Mouse (Mus musculus) intestine, embryonic 16.5 days (tissue): ENCODE data around the gene Notch4. TPM values are rescaled to one million over a fixed set of nuclear protein-coding genes. Genes with fewer than 3 reads are reported as not detected.

Experiments
- ATAC-seq: fragments of 200-750 bp; cut with Nextera tagmentation; 2 replicates; pipeline ENCODE4 v1.8.0; 2017; ENCODE audit warnings: moderate TSS enrichment, moderate library complexity
- H3K27ac ChIP-seq: fragments of 300-500 bp; sonication (generic); 2 replicates; pipeline ENCODE4 v1.5.1; 2014; ENCODE audit warnings: mild to moderate bottlenecking, low read length
- H3K27me3 ChIP-seq: fragments of 300-500 bp; sonication (generic); replicated peaks from 2 replicates; pipeline ENCODE4 v1.6.1; 2014; ENCODE audit warnings: low read length, control low read depth, mixed read lengths; ENCODE audit not compliant: control insufficient read depth, insufficient read depth
- H3K36me3 ChIP-seq: fragments of 300-500 bp; sonication (generic); 2 replicates; pipeline ENCODE4 v1.6.1; 2014; ENCODE audit warnings: low read length, control low read depth; ENCODE audit not compliant: control insufficient read depth, insufficient read depth
- H3K4me1 ChIP-seq: fragments of 300-500 bp; sonication (generic); 2 replicates; pipeline ENCODE4 v1.6.1; 2014; ENCODE audit warnings: low read length, control low read depth, mixed read lengths; ENCODE audit not compliant: control insufficient read depth, insufficient read depth
- H3K4me2 ChIP-seq: fragments of 300-500 bp; sonication (generic); 2 replicates; pipeline ENCODE4 v1.6.1; 2014; ENCODE audit warnings: low read depth, low read length, control low read depth
- H3K4me3 ChIP-seq: fragments of 300-500 bp; sonication (generic); 2 replicates; pipeline ENCODE4 v1.5.1; 2014; ENCODE audit warnings: mild to moderate bottlenecking, low read length
- H3K9ac ChIP-seq: fragments of 300-500 bp; sonication (generic); 2 replicates; pipeline ENCODE4 v1.6.1; 2014; ENCODE audit warnings: low read depth, low read length
- H3K9me3 ChIP-seq: fragments of 300-500 bp; sonication (generic); 2 replicates; pipeline ENCODE4 v1.6.1; 2016; ENCODE audit warnings: low read length, control low read depth; ENCODE audit not compliant: control insufficient read depth
- WGBS: fragments of 180-500 bp; shearing (Covaris S2); extraction: QIAGEN DNeasy Blood & Tissue Kit; methylation state at CpG from one replicate; pipeline ENCODE4 v1.1.7; 2014; 5-methylcytosine and 5-hydroxymethylcytosine counted together
- polyA plus RNA-seq: library from polyadenylated mRNA; unstranded; fragments of >200 nt; fragmentation: Nextera tagmentation; extraction: Ambion mirVana; gene quantifications from 2 replicates; pipeline ENCODE4 v1.2.1, GENCODE M21; 2015

Gene Notch4
- polyA plus RNA-seq, 1 experiment from 2014 or later = 2.5 TPM

- Histone ChIP-seq H3K4me2 (no peak overlapping the region), H3K9ac (no peak overlapping the region), H3K4me1 (peaks cover 23% of the 10 kb centered on the region), H3K27me3 (no peaks in the 10 kb centered on the region), H3K27ac (no peak overlapping the region), H3K9me3 (no peaks in the 10 kb centered on the region), H3K4me3 (no peak overlapping the region), H3K36me3 (peaks cover 9% of the 10 kb centered on the region; the same call in 1 of the 2 replicates)
- whole genome bisulfite sequencing = 91% methylated on average over 8 of the region's 8 CpGs
- ATAC-seq = no peak
Measured at GRCm38 (mm10) chr17:34611050-34611449, 47.0 kb downstream of the Notch4 start.

GRCm38 (mm10) chr17:34613054-34613645 lies 49.1 kb downstream of the Notch4 start:
- H3K4me1 ChIP-seq = peaks cover 8% of the 10 kb centered on the region; the same call in 1 of the 2 replicates
- H3K9ac ChIP-seq = no peak overlapping the region
- no peak for ATAC-seq
- H3K27ac ChIP-seq = no peak overlapping the region
- no peak overlapping the region for H3K4me2 ChIP-seq
- H3K36me3 ChIP-seq = peaks cover 9% of the 10 kb centered on the region; the same call in 1 of the 2 replicates
- no peaks in the 10 kb centered on the region for H3K9me3 ChIP-seq
- H3K27me3 ChIP-seq = no peaks in the 10 kb centered on the region
- WGBS = 85% methylated on average over 11 of the region's 11 CpGs
- no peak overlapping the region for H3K4me3 ChIP-seq

DNA sequence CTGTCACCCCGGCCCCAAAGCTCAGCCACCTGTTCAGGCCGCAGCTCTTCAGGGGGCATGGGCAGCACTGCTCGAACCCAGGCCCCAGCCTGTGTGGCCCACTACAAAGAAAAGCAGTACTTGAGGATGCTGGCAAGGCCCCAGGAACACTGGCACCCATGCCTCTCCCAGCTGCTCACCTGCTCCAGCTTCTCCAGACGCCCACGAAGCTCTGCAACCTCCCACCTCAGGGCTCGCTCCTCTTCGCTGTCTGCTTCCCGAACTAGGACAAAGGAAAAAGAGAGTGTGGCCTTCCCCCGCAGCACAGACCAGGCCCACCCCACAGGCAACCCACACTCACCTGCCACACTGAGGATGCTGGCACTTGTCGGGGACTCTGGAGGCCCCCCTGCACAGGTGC lies 49.8 kb downstream of the Notch4 start:
- Histone ChIP-seq H3K4me2 (no peak overlapping the region), H3K36me3 (peaks cover 9% of the 10 kb centered on the region; the same call in 1 of the 2 replicates), H3K9ac (no peak overlapping the region), H3K9me3 (no peaks in the 10 kb centered on the region), H3K27ac (no peak overlapping the region), H3K4me3 (no peak overlapping the region), H3K27me3 (no peaks in the 10 kb centered on the region), H3K4me1 (peaks cover 3% of the 10 kb centered on the region; the same call in 1 of the 2 replicates)
- 91% methylated on average over 10 of the region's 10 CpGs for WGBS
- ATAC-seq = no peak

- Histone ChIP-seq H3K4me1 (no peaks in the 10 kb centered on the region), H3K4me2 (no peak within 1 kb of the TSS), H3K27me3 (no peaks in the 10 kb centered on the region), H3K27ac (no peak within 1 kb of the TSS; the same call in 1 of the 2 replicates), H3K4me3 (no peak within 1 kb of the TSS), H3K36me3 (peaks cover 9% of the 10 kb centered on the region; the same call in 1 of the 2 replicates), H3K9ac (no peak within 1 kb of the TSS), H3K9me3 (no peaks in the 10 kb centered on the region)
- ATAC-seq = no peak
- 68% methylated on average over 6 of the region's 6 CpGs for WGBS
Measured at GRCm38 (mm10) chr17:34615871-34616270, 51.8 kb downstream of the Notch4 start, which contains the start of gene Egfl8. Gene Egfl8 (minus strand): TSS chr17:34615971.

- WGBS = 13% methylated on average over 6 of the region's 6 CpGs
- Histone ChIP-seq H3K27ac (no peak overlapping the region), H3K4me3 (no peak overlapping the region), H3K27me3 (no peaks in the 10 kb centered on the region), H3K9me3 (no peaks in the 10 kb centered on the region), H3K4me1 (no peaks in the 10 kb centered on the region), H3K9ac (no peak overlapping the region), H3K4me2 (no peak overlapping the region), H3K36me3 (peaks cover 12% of the 10 kb centered on the region)
- ATAC-seq = peak; percentile 45
Measured at GRCm38 (mm10) chr17:34618999-34619398, 54.9 kb downstream of the Notch4 start.

GRCm38 (mm10) chr17:34621006-34621405 lies 56.9 kb downstream of the Notch4 start:
- no peak overlapping the region for H3K4me3 ChIP-seq
- 67% methylated on average over 8 of the region's 8 CpGs for WGBS
- H3K4me1 ChIP-seq = peaks cover under 1% of the 10 kb centered on the region; the same call in 1 of the 2 replicates
- H3K4me2 ChIP-seq = no peak overlapping the region
- no peak overlapping the region for H3K9ac ChIP-seq
- peak overlapping the region; percentile 51 for H3K27ac ChIP-seq
- H3K27me3 ChIP-seq = no peaks in the 10 kb centered on the region
- 0 out of 2 replicates have a peak, but pooled peaks have one; percentile 23 for ATAC-seq
- no peaks in the 10 kb centered on the region for H3K9me3 ChIP-seq
- H3K36me3 ChIP-seq = peaks cover 17% of the 10 kb centered on the region

DNA sequence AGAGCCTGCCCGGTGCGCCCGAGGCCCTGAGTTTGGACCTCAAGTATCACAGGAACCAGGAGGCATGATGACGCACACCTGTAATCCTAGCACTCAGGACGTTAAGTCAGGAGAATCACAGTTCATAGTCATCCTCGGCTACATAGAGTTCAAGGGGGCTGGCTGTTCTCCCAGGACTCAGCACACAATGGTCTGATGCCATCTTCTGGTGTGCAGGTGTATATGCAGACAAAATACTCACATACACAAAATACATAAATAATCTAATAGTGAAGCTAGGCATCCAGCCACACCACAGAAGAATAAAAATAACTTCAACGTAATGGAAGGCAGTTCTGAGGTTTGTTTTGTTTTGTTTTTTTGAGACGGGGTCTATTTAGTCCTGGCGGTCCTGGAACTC lies 59.1 kb downstream of the Notch4 start:
- ATAC-seq = no peak

GRCm38 (mm10) chr17:34624981-34625380 lies 60.9 kb downstream of the Notch4 start:
- Histone ChIP-seq H3K4me2 (no peak overlapping the region), H3K36me3 (peaks cover 13% of the 10 kb centered on the region), H3K27me3 (peaks cover under 1% of the 10 kb centered on the region), H3K9ac (no peak overlapping the region), H3K4me1 (peaks cover 22% of the 10 kb centered on the region), H3K4me3 (no peak overlapping the region), H3K27ac (no peak overlapping the region), H3K9me3 (no peaks in the 10 kb centered on the region)
- no peak for ATAC-seq
- WGBS = 97% methylated on average over 3 of the region's 3 CpGs

More for the DNA sequence above, 59.1 kb downstream of the Notch4 start:
- Histone ChIP-seq H3K4me2 (no peak overlapping the region), H3K4me1 (peaks cover 7% of the 10 kb centered on the region), H3K9me3 (no peaks in the 10 kb centered on the region), H3K27me3 (no peaks in the 10 kb centered on the region), H3K36me3 (peaks cover 17% of the 10 kb centered on the region), H3K4me3 (no peak overlapping the region), H3K27ac (no peak overlapping the region), H3K9ac (no peak overlapping the region)
- WGBS = 84% methylated on average over 9 of the region's 9 CpGs

DNA sequence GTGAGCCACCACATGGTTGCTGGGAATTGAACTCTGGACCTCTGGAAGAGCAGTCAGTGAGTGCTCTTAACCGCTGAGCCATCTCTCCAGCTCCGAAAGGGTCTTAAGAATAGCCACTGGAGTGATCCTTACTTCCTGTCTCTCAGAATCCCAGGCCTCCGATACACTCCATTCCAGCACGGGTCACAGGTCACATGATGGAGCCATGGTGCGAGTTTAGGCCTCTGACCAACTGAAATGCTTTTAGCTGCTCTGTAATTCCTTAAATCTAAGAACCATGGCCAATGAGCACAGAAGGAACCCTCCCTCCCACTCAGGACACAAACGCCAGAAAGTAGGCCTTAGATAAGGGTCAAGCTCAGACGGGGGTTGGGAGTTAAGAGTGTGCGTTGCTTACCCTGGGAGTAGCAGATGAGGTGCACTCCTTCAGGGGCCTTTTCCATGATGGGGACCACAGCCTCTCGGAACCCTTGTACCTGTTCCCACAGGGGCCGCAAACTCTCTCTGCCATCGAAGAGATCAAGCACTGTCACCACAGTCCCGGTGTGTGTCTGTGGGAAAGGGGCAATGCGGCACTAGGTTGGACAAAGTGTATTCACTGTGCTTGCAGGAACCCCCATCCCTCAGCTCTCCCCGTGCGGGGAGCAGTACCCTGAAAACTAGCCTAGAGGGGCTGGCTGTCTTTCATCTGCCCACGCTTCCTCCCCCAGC lies 62.1 kb downstream of the Notch4 start:
- peak overlapping the region; percentile 78 for H3K4me3 ChIP-seq
- H3K4me1 ChIP-seq = peaks cover 30% of the 10 kb centered on the region
- H3K36me3 ChIP-seq = peaks cover 13% of the 10 kb centered on the region; the same call in 1 of the 2 replicates
- peak overlapping the region; percentile 74 for H3K4me2 ChIP-seq
- H3K27me3 ChIP-seq = peaks cover 13% of the 10 kb centered on the region
- peak overlapping the region; percentile 75 for H3K9ac ChIP-seq
- WGBS = 50% methylated on average over 16 of the region's 16 CpGs
- H3K9me3 ChIP-seq = no peaks in the 10 kb centered on the region
- no peak for ATAC-seq
- peak overlapping the region; percentile 97 for H3K27ac ChIP-seq
